23 mouse cellular contexts compared by ENCODE assay signal in the genomic region with DNA sequence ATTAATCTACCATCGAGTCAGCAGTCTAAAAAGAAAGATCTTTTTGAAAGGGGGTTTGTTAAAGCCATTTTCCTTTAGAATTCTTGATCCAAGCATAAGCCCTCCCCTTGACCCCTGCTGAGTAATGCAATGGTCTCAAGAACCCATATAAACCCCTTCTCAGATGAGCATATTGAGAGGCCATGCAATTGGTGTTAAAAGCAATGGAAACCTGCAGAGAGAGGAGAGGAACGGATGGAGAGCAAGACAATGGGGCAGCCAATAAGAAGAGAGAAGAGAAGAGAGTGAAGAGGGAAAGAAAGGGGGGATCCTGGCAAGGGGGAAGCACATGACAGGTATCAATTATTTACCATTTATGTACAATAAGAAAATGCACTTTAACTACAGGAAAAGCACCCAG.
A peak's percentile ranks its signal among the peaks of the same experiment; 100 is the strongest.
DNase-seq lines count a peak whose midpoint lies in the region; ATAC-seq lines count a peak whose summit lies in the region.
"Had no signal": no experiment of that assay in that cellular context is flagged by ENCODE, and none has a peak within 500 bp of the region (broad histone marks: within the 10 kb centered on the region; RNA-seq: fewer than 3 reads in every experiment).

No protein-coding gene starts in this region.

- intact Hi-C loops in heart, postnatal 25 days (cut with DNase I), result no loop called here
- intact Hi-C loops in heart, postnatal 14 days (cut with DNase I), result no loop called here

- H3K4me1 ChIP-seq in forebrain, embryonic 11.5 days (replicated peaks; ENCODE audit: control insufficient read depth, insufficient read depth, low read length), result peaks cover 2% of the 10 kb centered on the region; the same call in 1 of the 2 replicates
- peaks cover 6% of the 10 kb centered on the region; the same call in 1 of the 2 replicates for H3K4me1 ChIP-seq in forebrain, embryonic 14.5 days (ENCODE audit: control insufficient read depth, insufficient read depth, low read length)
- H3K4me1 ChIP-seq: heart, embryonic 10.5 days; heart, embryonic 13.5 days; hindbrain, embryonic 13.5 days; intestine, embryonic 15.5 days had no signal

- no peak overlapping the region for H3K4me3 ChIP-seq in forebrain, embryonic 11.5 days (ENCODE audit: low read depth, low read length)
- no peak overlapping the region for H3K4me3 ChIP-seq in forebrain, embryonic 14.5 days (ENCODE audit: low read depth, low read length)
- H3K4me3 ChIP-seq: heart, adult 2 months; heart, embryonic 10.5 days; heart, embryonic 13.5 days; hindbrain, embryonic 10.5 days; hindbrain, embryonic 13.5 days; intestine, embryonic 15.5 days had no signal

- H3K27me3 ChIP-seq in forebrain, embryonic 11.5 days (ENCODE audit: control insufficient read depth, insufficient read depth, low read length), result no peaks in the 10 kb centered on the region
- H3K27me3 ChIP-seq in forebrain, embryonic 14.5 days (replicated peaks; ENCODE audit: control insufficient read depth, insufficient read depth, low read length), result no peaks in the 10 kb centered on the region
- H3K27me3 ChIP-seq: heart, embryonic 13.5 days; hindbrain, embryonic 13.5 days; intestine, embryonic 15.5 days had no signal

- H3K9me3 ChIP-seq in forebrain, embryonic 11.5 days (ENCODE audit: control insufficient read depth, low read length), result no peaks in the 10 kb centered on the region
- H3K9me3 ChIP-seq in forebrain, embryonic 14.5 days (replicated peaks; ENCODE audit: control insufficient read depth, low read length), result no peaks in the 10 kb centered on the region
- H3K9me3 ChIP-seq: heart, embryonic 10.5 days; heart, embryonic 13.5 days; hindbrain, embryonic 10.5 days; hindbrain, embryonic 13.5 days; intestine, embryonic 15.5 days had no signal

- no peaks in the 10 kb centered on the region for H3K36me3 ChIP-seq in forebrain, embryonic 11.5 days (ENCODE audit: control insufficient read depth, insufficient read depth, low read length)
- H3K36me3 ChIP-seq in forebrain, embryonic 14.5 days (ENCODE audit: control insufficient read depth, insufficient read depth, low read length), result no peaks in the 10 kb centered on the region
- H3K36me3 ChIP-seq: heart, embryonic 10.5 days; heart, embryonic 13.5 days; hindbrain, embryonic 10.5 days; hindbrain, embryonic 13.5 days; intestine, embryonic 15.5 days had no signal

- peak; percentile 71 for ATAC-seq in forebrain, embryonic 11.5 days (replicated peaks; ENCODE audit: low FRiP score)
- ATAC-seq in forebrain, embryonic 14.5 days, result no peak
- ATAC-seq: CD4-positive, CD25-positive, alpha-beta regulatory T cell, adult 4 months; hindbrain, embryonic 16.5 days; intestine, embryonic 15.5 days had no signal

- H3K9ac ChIP-seq in forebrain, embryonic 11.5 days (ENCODE audit: low read length), result no peak overlapping the region
- no peak overlapping the region for H3K9ac ChIP-seq in forebrain, embryonic 14.5 days (ENCODE audit: low read length)
- H3K9ac ChIP-seq: heart, embryonic 13.5 days; hindbrain, embryonic 13.5 days; intestine, embryonic 15.5 days had no signal

- peak overlapping the region; percentile 18; the same call in 1 of the 2 replicates for H3K27ac ChIP-seq in forebrain, embryonic 11.5 days (ENCODE audit: low read depth, low read length)
- no peak overlapping the region for H3K27ac ChIP-seq in forebrain, embryonic 14.5 days (ENCODE audit: low read depth, low read length)
- H3K27ac ChIP-seq: heart, adult 2 months; heart, embryonic 10.5 days; heart, embryonic 13.5 days; hindbrain, embryonic 10.5 days; hindbrain, embryonic 13.5 days; intestine, embryonic 15.5 days had no signal

- peak; percentile 36 for DNase-seq in heart, adult 11 months
- DNase-seq in heart, postnatal 25 days (ENCODE audit: low spot score), result no peak
- no peak for DNase-seq in forebrain, embryonic 11.5 days (ENCODE audit: low spot score)
- DNase-seq in forebrain, embryonic 14.5 days (ENCODE audit: low spot score), result peak; percentile 44
- DNase-seq in B cell, adult 2 months, result no peak
- no peak for DNase-seq in left cerebral cortex, adult 11 months (ENCODE audit: low spot score)
- DNase-seq in heart, postnatal 14 days, result no peak
- DNase-seq: adrenal gland, adult 2 months; adrenal gland, postnatal 14 days; cerebellum, adult 18-20 months; cerebellum, adult 9-10 months; cerebellum, postnatal 14 days; gastrocnemius, postnatal 25 days; heart, adult 2 months; heart, postnatal 36 days; kidney, adult 11 months had no signal

- H3K4me2 ChIP-seq in forebrain, embryonic 11.5 days (ENCODE audit: low read depth, low read length, severe bottlenecking), result no peak overlapping the region
- no peak overlapping the region for H3K4me2 ChIP-seq in forebrain, embryonic 14.5 days (ENCODE audit: low read length)
- H3K4me2 ChIP-seq: heart, embryonic 13.5 days; hindbrain, embryonic 13.5 days; intestine, embryonic 15.5 days had no signal

- 15% methylated on average over 2 of the region's 2 CpGs for WGBS in forebrain, embryonic 11.5 days
- WGBS in forebrain, embryonic 14.5 days, result 2% methylated on average over 2 of the region's 2 CpGs

Comparison
In these comparisons a context has a peak if more than half of its experiments do, and no peak if none do; other contexts are left out.
1. DNase-seq: peak in heart, adult 11 months (single experiment) and forebrain, embryonic 14.5 days (single experiment); none in heart, postnatal 25 days (single experiment), forebrain, embryonic 11.5 days (single experiment), B cell, adult 2 months (0 of 2), left cerebral cortex, adult 11 months (single experiment) and heart, postnatal 14 days (0 of 2).